Mouse (Mus musculus) G1E (cell line): ENCODE measurements at regions not wholly inside any gene's neighbourhood (a gene's known extent, or its start where the extent isn't known, plus 50 kb on each side); places are given as distances from the start of the nearest gene placed in this dataset.

Experiments
- ATAC-seq: 2 replicates; pipeline ENCODE4 v1.8.0; 2016; ENCODE audit warnings: mild to moderate bottlenecking; ENCODE audit not compliant: insufficient number of reproducible peaks, poor library complexity, low FRiP score, severe bottlenecking; ENCODE audit errors: extremely low read depth
- DNase-seq: peaks from one replicate; pipeline ENCODE4 v3.0.0; 2012; ENCODE audit warnings: low spot score
- H3K27me3 ChIP-seq: 2 replicates; pipeline ENCODE4 v1.6.1; 2012; ENCODE audit warnings: mild to moderate bottlenecking, low read length, inconsistent platforms; ENCODE audit not compliant: insufficient read depth
- H3K36me3 ChIP-seq: replicated peaks from 2 replicates; pipeline ENCODE3; 2012; ENCODE audit warnings: mild to moderate bottlenecking, inconsistent platforms
- H3K4me1 ChIP-seq: 2 replicates; pipeline ENCODE4 v1.6.1; 2012; ENCODE audit warnings: low read depth, low read length, inconsistent platforms, mixed read lengths; ENCODE audit not compliant: insufficient read depth
- H3K4me3 ChIP-seq: 2 replicates; pipeline ENCODE4 v1.5.1; 2012; ENCODE audit warnings: low read depth, mild to moderate bottlenecking, inconsistent platforms, low read length, moderate library complexity, mixed read lengths
- H3K9me3 ChIP-seq: replicated peaks from 2 replicates; pipeline ENCODE4 v1.6.1; 2012; ENCODE audit warnings: inconsistent platforms
- CTCF ChIP-seq: IDR thresholded peaks from 2 replicates; pipeline ENCODE4 v1.5.1; 2012; ENCODE audit warnings: low read depth, low read length, inconsistent platforms, mixed read lengths
- GATA1 ChIP-seq: IDR thresholded peaks from 2 replicates; pipeline ENCODE4 v1.6.1; 2012; ENCODE audit warnings: borderline replicate concordance, low read length, inconsistent platforms, mixed read lengths
- GATA2 ChIP-seq: IDR thresholded peaks from 2 replicates; pipeline ENCODE4 v1.6.1; 2012; ENCODE audit warnings: low read depth, low read length, inconsistent platforms, borderline replicate concordance
- POLR2AphosphoS5 ChIP-seq: IDR thresholded peaks from 2 replicates; pipeline ENCODE4 v1.6.1; 2012; ENCODE audit warnings: low read depth, low read length, inconsistent platforms; ENCODE audit not compliant: insufficient replicate concordance
- TAL1 ChIP-seq: conservative IDR thresholded peaks from 2 replicates; pipeline ENCODE4 v1.6.1; 2012; ENCODE audit warnings: low read depth, low read length, inconsistent platforms, mixed read lengths

DNA sequence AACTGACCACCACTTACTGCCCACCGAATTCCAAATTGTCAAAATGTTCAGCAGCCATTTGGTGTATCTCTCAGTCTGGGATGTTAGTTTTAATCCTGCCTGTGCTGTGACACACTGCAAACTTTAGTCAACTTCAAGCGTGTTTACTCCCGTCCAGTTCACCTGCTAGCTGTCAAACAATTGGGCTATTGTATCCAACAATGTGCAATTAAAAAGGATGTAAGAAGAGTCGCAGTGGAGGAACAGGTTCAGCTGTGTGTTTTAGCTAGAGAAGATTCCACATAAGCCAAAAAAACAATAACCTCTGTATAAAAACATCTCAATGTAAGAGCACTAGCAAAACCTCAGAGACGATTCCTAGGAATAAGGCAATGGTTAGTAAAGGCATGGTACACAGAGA lies 392.7 kb upstream of the Prickle1 start:
- no peak for TF ChIP-seq GATA1
- TF ChIP-seq CTCF = no peak
- TF ChIP-seq POLR2AphosphoS5 = no peak
- TF ChIP-seq GATA2 = no peak
- no peak for TF ChIP-seq TAL1
- Histone ChIP-seq H3K36me3 (no peaks in the 10 kb centered on the region), H3K27me3 (no peaks in the 10 kb centered on the region)

DNA sequence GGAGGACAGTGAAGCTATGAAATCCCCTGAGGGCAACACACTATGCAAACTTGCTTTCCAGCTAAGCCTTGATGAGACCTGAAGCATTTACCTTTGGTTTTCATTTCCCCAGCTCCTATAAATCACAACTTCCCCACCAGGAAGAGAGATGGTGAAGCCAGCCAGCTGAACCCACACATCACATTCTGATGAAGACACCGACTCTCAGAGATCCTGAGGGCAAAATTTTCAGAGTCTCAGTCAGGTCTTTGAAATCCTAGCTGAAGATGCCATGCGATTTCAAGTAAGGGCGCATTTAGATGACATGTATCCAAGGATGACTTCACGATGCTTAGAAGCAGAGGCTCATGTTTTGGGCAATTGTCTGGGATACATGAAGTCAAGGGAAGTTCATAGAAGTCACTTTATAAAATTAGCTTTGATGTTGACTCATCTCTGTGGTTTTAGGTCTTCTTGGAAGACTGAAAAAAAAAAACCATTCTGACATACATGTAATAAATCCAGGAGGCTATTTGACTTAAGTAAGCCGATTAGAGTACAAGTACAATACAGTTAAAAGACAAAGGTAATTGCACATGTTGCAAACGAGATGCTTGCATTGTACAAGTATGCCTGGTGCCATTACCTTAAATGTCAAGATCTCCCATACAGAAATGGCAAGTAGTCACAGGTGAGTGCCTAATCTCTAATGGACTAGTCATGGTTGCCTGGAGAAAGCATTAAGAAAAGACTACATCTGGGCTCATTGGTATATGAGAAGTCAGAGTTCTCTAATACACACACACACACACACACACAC lies 391.1 kb upstream of the Prickle1 start:
- no peaks in the 10 kb centered on the region for H3K27me3 ChIP-seq
- no peaks in the 10 kb centered on the region for H3K36me3 ChIP-seq
- no peak overlapping the region for H3K4me3 ChIP-seq
- peaks cover 36% of the 10 kb centered on the region for H3K9me3 ChIP-seq
- DNase-seq = no peak
- no peak for TF ChIP-seq POLR2AphosphoS5
- no peak for TF ChIP-seq TAL1
- no peak for TF ChIP-seq CTCF
- TF ChIP-seq GATA2 = no peak
- no peak for TF ChIP-seq GATA1
- no peak for ATAC-seq
- H3K4me1 ChIP-seq = no peaks in the 10 kb centered on the region

More for the DNA sequence above, 392.7 kb upstream of the Prickle1 start:
- Histone ChIP-seq H3K4me3 (no peak overlapping the region), H3K9me3 (peaks cover 28% of the 10 kb centered on the region), H3K4me1 (no peaks in the 10 kb centered on the region)
- no peak for DNase-seq
- no peak for ATAC-seq

DNA sequence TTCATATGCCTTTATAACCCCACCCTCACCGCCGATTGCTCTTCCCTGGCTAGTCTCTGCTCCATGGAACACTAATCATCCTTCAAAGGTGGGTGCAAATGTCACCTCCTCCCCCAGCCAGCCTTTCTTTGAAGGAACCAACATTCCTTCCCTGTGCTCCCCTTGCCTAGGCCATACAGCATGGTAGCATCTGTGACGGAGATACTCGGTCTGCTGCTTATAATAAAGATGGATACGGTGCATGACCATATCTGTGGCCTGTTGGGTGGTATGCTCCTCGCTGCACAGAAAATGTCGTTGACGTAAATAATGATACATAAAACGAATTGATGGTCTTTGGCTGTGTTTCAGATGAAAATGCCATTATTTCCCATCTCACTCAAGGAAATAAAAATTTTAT lies 386.4 kb upstream of the Prickle1 start:
- ATAC-seq (no peak), DNase-seq (no peak)
- Histone ChIP-seq H3K36me3 (no peaks in the 10 kb centered on the region), H3K4me3 (no peak overlapping the region), H3K27me3 (no peaks in the 10 kb centered on the region), H3K9me3 (peaks cover 28% of the 10 kb centered on the region), H3K4me1 (no peaks in the 10 kb centered on the region)
- no peak for TF ChIP-seq GATA2
- no peak for TF ChIP-seq POLR2AphosphoS5
- TF ChIP-seq CTCF = no peak
- no peak for TF ChIP-seq GATA1
- no peak for TF ChIP-seq TAL1

DNA sequence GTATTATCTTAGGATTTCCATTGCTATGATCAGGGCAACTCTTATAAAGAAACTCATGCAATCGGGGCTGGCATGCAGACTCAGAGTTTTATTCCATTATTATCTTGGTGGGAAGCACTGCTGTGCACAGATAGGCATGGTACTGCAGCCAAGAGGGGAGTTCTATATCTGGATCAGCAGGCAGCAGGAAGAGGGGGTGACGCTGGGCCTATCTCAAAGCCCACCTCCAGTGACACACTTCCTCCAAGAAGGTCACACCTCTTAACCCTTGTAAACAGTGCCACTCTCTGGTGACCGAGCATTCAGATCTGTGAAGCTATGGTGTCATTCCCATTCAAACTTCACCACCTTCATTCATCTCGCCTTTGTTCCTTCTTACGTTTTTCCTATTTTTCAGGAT lies 381.8 kb upstream of the Prickle1 start:
- no peak for DNase-seq
- no peaks in the 10 kb centered on the region for H3K4me1 ChIP-seq
- no peaks in the 10 kb centered on the region for H3K36me3 ChIP-seq
- TF ChIP-seq POLR2AphosphoS5 (no peak), GATA1 (no peak)
- no peaks in the 10 kb centered on the region for H3K27me3 ChIP-seq
- ATAC-seq = no peak
- peaks cover 28% of the 10 kb centered on the region for H3K9me3 ChIP-seq
- H3K4me3 ChIP-seq = no peak overlapping the region

DNA sequence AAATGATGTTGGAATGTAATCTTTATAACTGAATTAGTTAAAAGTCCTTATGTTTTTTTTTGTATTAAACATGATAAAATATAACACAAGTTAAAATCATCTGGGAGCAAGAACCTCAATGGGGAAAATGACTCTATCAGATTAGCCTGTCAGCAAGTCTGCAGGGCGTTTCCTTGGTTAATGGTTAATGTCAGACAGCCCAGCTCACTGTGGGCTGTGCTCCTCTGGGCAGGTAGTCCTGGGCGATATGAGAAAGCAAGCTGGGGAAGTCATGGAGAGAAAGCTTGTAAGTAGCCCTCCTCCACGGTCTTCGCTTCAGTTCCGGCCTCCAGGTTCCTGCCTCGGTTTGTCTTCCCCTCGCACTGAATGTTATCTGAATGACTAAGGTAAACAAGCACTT lies 379.0 kb upstream of the Prickle1 start:
- ATAC-seq = no peak
- H3K9me3 ChIP-seq = peaks cover 26% of the 10 kb centered on the region
- H3K36me3 ChIP-seq = no peaks in the 10 kb centered on the region
- TF ChIP-seq POLR2AphosphoS5 (no peak), GATA1 (no peak), TAL1 (no peak), CTCF (no peak), GATA2 (no peak)
- no peaks in the 10 kb centered on the region for H3K4me1 ChIP-seq
- DNase-seq = no peak
- no peaks in the 10 kb centered on the region for H3K27me3 ChIP-seq
- H3K4me3 ChIP-seq = no peak overlapping the region

DNA sequence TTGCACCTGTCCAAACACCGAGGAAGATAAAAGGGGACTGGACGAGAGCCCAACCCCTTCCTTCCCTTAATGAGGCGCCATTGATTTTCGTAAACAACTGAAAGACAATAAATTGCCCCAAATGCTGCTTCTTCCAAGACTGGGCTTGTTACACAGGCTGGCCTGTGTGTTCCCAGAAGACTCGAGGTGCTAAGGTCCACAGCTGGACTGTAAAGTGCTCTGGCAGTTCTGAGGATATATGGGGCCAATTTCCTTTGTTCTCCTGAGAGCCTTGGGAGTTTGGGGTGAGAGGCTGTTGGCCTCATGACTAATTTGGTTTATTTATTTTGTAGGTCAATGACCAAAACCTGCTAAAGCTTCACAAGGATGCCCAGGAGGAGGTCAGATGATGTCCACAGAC lies 377.3 kb upstream of the Prickle1 start:
- Histone ChIP-seq H3K27me3 (no peaks in the 10 kb centered on the region), H3K9me3 (peaks cover 27% of the 10 kb centered on the region), H3K36me3 (no peaks in the 10 kb centered on the region), H3K4me3 (no peak overlapping the region), H3K4me1 (no peaks in the 10 kb centered on the region)
- TF ChIP-seq POLR2AphosphoS5 (no peak), GATA2 (no peak), GATA1 (no peak), TAL1 (no peak), CTCF (no peak)
- DNase-seq (no peak), ATAC-seq (no peak)

DNA sequence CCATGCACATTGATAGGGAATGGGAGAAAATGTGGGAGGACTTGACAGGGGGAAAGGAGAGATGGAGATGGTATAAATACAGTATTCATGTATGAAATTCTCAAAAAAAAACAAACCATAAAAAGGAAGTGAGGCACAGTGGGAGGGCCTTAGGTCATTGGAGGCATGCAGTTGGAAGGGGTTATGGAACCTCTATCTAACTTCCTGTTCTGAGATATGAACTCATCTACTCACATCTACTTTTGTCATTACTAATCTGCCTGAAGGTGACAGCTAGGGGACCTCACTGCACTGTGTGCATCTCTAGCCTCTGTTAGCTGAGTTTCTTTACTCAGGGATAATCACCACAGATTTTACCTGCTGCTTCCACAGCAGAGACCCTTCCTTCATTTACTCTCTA lies 366.3 kb upstream of the Prickle1 start:
- TF ChIP-seq POLR2AphosphoS5 = no peak
- no peak for TF ChIP-seq TAL1
- Histone ChIP-seq H3K4me1 (no peaks in the 10 kb centered on the region), H3K4me3 (no peak overlapping the region), H3K9me3 (peaks cover 32% of the 10 kb centered on the region), H3K36me3 (no peaks in the 10 kb centered on the region), H3K27me3 (no peaks in the 10 kb centered on the region)
- ATAC-seq (no peak), DNase-seq (no peak)
